Mouse (Mus musculus) ES-E14 (cell line): ENCODE measurements around the gene Ranbp6.

Source experiments
- CHD2 ChIP-seq: IDR thresholded peaks from 2 replicates; pipeline ENCODE4 v1.6.1; 2014; ENCODE audit warnings: mild to moderate bottlenecking, low read depth, low read length, inconsistent platforms
- HCFC1 ChIP-seq: IDR thresholded peaks from 2 replicates; pipeline ENCODE4 v1.6.1; 2012; ENCODE audit warnings: low read length, inconsistent platforms, borderline replicate concordance; ENCODE audit not compliant: insufficient read depth
- MAFK ChIP-seq: IDR thresholded peaks from 2 replicates; pipeline ENCODE4 v1.6.1; 2014; ENCODE audit warnings: mild to moderate bottlenecking, low read depth, low read length, inconsistent platforms; ENCODE audit not compliant: insufficient read depth
- ZC3H11A ChIP-seq: IDR thresholded peaks from 2 replicates; pipeline ENCODE4 v1.6.1; 2012; ENCODE audit warnings: low read depth, mild to moderate bottlenecking, inconsistent platforms, low read length, borderline replicate concordance
- ZNF384 ChIP-seq: IDR thresholded peaks from 2 replicates; pipeline ENCODE4 v1.6.1; 2012; ENCODE audit warnings: low read depth, low read length, inconsistent platforms

DNA sequence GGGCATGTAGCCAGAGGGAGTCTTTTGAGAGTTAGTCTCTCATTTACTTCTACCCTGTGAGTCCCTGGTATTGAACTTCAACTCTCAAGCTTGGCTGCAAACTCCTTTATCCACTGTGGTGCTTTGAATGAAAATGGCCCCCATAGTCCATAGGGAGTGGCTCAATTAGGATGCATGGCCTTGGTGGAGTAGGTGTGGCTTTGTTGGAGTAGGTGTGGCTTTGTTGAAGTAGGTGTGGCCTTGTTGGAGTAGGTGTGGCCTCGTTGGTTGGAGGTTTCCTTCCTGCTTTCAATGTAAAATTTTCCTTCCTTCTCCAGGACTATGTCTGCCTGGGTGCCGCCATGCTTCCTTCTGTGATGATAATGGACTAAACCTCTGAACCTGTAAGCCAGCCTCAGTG is 18.1 kb upstream of the Ranbp6 start:
- TF ChIP-seq CHD2 (no peak), HCFC1 (no peak), ZC3H11A (no peak), ZNF384 (no peak), MAFK (no peak)
